Mouse (Mus musculus): ENCODE measurements around the gene Art4.

Gene Art4

GRCm38 (mm10) chr6:136813117-136813516 lies 44.4 kb downstream of the Art4 start:
- peaks cover 84% of the 10 kb centered on the region for H3K36me3 ChIP-seq (ENCODE audit: insufficient read depth, low read length)
- no peaks in the 10 kb centered on the region for H3K27me3 ChIP-seq (ENCODE audit: insufficient read depth, low read length)
- H3K4me3 ChIP-seq (replicated peaks; ENCODE audit: low read length): no peak overlapping the region
- no peaks in the 10 kb centered on the region for H3K9me3 ChIP-seq (ENCODE audit: low read length)
- no peak for TF ChIP-seq NANOG (IDR thresholded peaks at IDR 0.05; ENCODE audit: borderline replicate concordance, low read length)
- TF ChIP-seq POU5F1 (IDR thresholded peaks at IDR 0.05; ENCODE audit: borderline replicate concordance, low read length): no peak
- TF ChIP-seq CTCF (conservative IDR thresholded peaks at IDR 0.05; ENCODE audit: low read length): no peak
- peaks cover 78% of the 10 kb centered on the region for H3K4me1 ChIP-seq (replicated peaks; ENCODE audit: low read depth, low read length)

DNA sequence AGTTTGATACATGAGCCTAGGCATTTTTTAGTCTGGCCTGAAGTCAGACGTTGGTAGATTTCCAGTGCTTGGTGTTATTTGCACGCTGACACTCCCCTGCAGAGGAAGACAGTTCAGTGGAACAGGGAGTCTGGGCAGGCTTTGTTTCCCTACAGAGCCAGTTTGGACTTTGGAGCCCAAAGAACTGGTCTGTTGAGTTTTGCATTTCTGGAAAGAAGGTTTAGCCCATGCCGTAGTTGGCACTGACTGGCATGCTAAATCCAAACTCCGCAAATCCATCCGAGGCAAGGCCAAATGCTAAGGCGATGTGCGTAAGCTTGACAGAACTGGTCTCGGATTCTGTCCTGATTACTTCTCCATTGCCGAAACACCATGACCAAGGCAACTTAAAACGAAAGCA lies 46.3 kb downstream of the Art4 start:
- Histone ChIP-seq H3K4me1 (replicated peaks; ENCODE audit: low read depth, low read length) (peaks cover 75% of the 10 kb centered on the region), H3K4me3 (replicated peaks; ENCODE audit: low read length) (no peak overlapping the region), H3K9me3 (ENCODE audit: low read length) (no peaks in the 10 kb centered on the region), H3K36me3 (ENCODE audit: insufficient read depth, low read length) (peaks cover 65% of the 10 kb centered on the region), H3K27me3 (ENCODE audit: insufficient read depth, low read length) (no peaks in the 10 kb centered on the region)
- TF ChIP-seq CTCF (conservative IDR thresholded peaks at IDR 0.05; ENCODE audit: low read length) (no peak), POU5F1 (IDR thresholded peaks at IDR 0.05; ENCODE audit: borderline replicate concordance, low read length) (no peak), NANOG (IDR thresholded peaks at IDR 0.05; ENCODE audit: borderline replicate concordance, low read length) (no peak)

DNA sequence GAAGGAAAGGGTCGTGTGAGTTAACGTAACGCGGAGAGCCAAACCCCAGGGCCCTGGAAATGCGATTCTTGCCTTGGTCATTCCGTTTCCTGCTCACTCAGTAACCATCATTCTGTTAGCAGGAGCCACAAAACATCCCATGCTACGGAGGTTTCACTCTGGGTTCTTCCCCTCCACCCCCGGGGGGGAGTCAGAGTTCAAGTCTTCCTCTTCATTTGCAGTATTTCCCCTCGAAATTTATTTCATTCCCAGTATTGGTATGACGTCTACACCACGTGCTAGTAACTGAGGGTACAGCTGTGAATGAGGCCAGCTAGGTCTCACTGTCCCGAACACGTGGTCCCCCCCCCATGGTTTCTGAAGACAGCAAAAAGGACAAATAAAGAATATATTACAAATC lies 47.9 kb downstream of the Art4 start:
- Histone ChIP-seq H3K27me3 (ENCODE audit: insufficient read depth, low read length) (no peaks in the 10 kb centered on the region), H3K36me3 (ENCODE audit: insufficient read depth, low read length) (peaks cover 52% of the 10 kb centered on the region), H3K4me1 (replicated peaks; ENCODE audit: low read depth, low read length) (peaks cover 70% of the 10 kb centered on the region), H3K9me3 (ENCODE audit: low read length) (no peaks in the 10 kb centered on the region), H3K4me3 (replicated peaks; ENCODE audit: low read length) (peak overlapping the region; percentile 88)
- no peak for TF ChIP-seq POU5F1 (IDR thresholded peaks at IDR 0.05; ENCODE audit: borderline replicate concordance, low read length)
- no peak for TF ChIP-seq NANOG (IDR thresholded peaks at IDR 0.05; ENCODE audit: borderline replicate concordance, low read length)
- TF ChIP-seq CTCF (conservative IDR thresholded peaks at IDR 0.05; ENCODE audit: low read length): no peak

GRCm38 (mm10) chr6:136809077-136809476 lies 48.5 kb downstream of the Art4 start:
- TF ChIP-seq CTCF (conservative IDR thresholded peaks at IDR 0.05; ENCODE audit: low read length) (no peak), NANOG (IDR thresholded peaks at IDR 0.05; ENCODE audit: borderline replicate concordance, low read length) (no peak)
- Histone ChIP-seq H3K27me3 (ENCODE audit: insufficient read depth, low read length) (no peaks in the 10 kb centered on the region), H3K9me3 (ENCODE audit: low read length) (no peaks in the 10 kb centered on the region), H3K4me3 (replicated peaks; ENCODE audit: low read length) (peak overlapping the region; percentile 88), H3K4me1 (replicated peaks; ENCODE audit: low read depth, low read length) (peaks cover 67% of the 10 kb centered on the region), H3K36me3 (ENCODE audit: insufficient read depth, low read length) (peaks cover 46% of the 10 kb centered on the region)

DNA sequence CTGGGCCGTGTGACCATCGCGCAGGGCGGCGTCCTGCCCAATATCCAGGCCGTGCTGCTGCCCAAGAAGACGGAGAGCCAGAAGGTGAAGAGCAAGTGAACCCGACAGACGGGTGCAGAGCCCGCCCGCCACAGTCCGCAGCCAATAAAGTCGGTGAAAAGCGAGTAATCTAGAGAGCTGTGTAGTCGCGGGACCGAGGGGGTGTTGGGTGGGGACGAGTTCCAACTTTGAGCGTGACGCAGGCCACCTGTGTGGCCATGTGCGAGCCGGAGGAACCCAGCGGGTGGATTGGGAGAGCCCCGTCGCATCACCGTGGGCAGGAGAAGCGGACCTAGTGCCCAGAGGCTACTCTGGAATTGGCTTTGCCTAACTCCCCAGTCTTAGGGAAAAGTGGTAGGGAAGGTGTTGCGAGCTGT lies 48.9 kb downstream of the Art4 start:
- no peak for TF ChIP-seq POU5F1 (IDR thresholded peaks at IDR 0.05; ENCODE audit: borderline replicate concordance, low read length)
- TF ChIP-seq CTCF (conservative IDR thresholded peaks at IDR 0.05; ENCODE audit: low read length): no peak
- no peak for TF ChIP-seq NANOG (IDR thresholded peaks at IDR 0.05; ENCODE audit: borderline replicate concordance, low read length)
- H3K4me3 ChIP-seq (replicated peaks; ENCODE audit: low read length): peak overlapping the region; percentile 88
- H3K9me3 ChIP-seq (ENCODE audit: low read length): no peaks in the 10 kb centered on the region
- no peaks in the 10 kb centered on the region for H3K27me3 ChIP-seq (ENCODE audit: insufficient read depth, low read length)
- peaks cover 41% of the 10 kb centered on the region for H3K36me3 ChIP-seq (ENCODE audit: insufficient read depth, low read length)
- H3K4me1 ChIP-seq (replicated peaks; ENCODE audit: low read depth, low read length): peaks cover 62% of the 10 kb centered on the region

GRCm38 (mm10) chr6:136808014-136808417 lies 49.5 kb downstream of the Art4 start, which contains the start of gene H2afj:
Gene H2afj, plus strand, starts transcription at chr6:136808244.
- TF ChIP-seq NANOG (IDR thresholded peaks at IDR 0.05; ENCODE audit: borderline replicate concordance, low read length): no peak
- H3K4me3 ChIP-seq (replicated peaks; ENCODE audit: low read length): peak within 1 kb of the TSS; percentile 88
- H3K9me3 ChIP-seq (ENCODE audit: low read length): no peaks in the 10 kb centered on the region
- H3K36me3 ChIP-seq (ENCODE audit: insufficient read depth, low read length): peaks cover 35% of the 10 kb centered on the region
- peaks cover 63% of the 10 kb centered on the region for H3K4me1 ChIP-seq (replicated peaks; ENCODE audit: low read depth, low read length)
- H3K27me3 ChIP-seq (ENCODE audit: insufficient read depth, low read length): no peaks in the 10 kb centered on the region

DNA sequence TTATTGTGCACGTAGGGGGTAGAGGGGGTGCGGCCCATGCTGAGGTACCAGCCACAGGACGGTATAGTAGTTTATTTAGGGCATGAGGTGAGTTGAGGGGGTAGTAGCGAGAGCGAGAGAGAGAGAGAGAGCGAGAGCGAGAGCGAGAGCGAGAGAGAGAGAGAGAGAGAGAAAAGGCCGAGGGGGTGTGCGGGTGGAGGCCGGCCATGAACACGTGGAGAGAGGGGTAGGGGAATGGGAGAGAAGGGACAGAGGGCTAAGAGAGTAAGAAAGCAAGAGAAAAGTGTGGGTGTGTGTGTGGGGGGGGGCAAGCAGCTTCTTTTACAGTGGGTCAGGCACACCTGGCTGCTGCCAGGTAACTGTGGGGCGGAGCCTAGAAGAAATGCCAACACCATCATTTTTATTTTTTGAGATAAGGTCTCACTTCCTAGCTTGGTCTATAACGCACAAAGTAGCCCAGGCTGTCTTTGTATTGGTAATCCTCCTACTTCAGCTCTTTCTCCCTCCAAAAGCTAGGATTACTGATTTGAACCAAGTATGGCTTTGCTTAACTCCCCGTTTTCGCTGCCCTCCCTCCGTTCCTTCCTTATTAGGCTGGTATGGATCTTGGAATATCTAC lies 50.0 kb downstream of the Art4 start:
- Histone ChIP-seq H3K4me3 (replicated peaks; ENCODE audit: low read length) (peak overlapping the region; percentile 88), H3K4me1 (replicated peaks; ENCODE audit: low read depth, low read length) (peaks cover 60% of the 10 kb centered on the region), H3K36me3 (ENCODE audit: insufficient read depth, low read length) (peaks cover 30% of the 10 kb centered on the region), H3K27me3 (ENCODE audit: insufficient read depth, low read length) (no peaks in the 10 kb centered on the region), H3K9me3 (ENCODE audit: low read length) (no peaks in the 10 kb centered on the region)
- TF ChIP-seq NANOG (IDR thresholded peaks at IDR 0.05; ENCODE audit: borderline replicate concordance, low read length) (no peak), CTCF (conservative IDR thresholded peaks at IDR 0.05; ENCODE audit: low read length) (no peak), POU5F1 (IDR thresholded peaks at IDR 0.05; ENCODE audit: borderline replicate concordance, low read length) (no peak)

GRCm38 (mm10) chr6:136806819-136807218 lies 50.7 kb downstream of the Art4 start:
- Histone ChIP-seq H3K4me3 (replicated peaks; ENCODE audit: low read length) (peak overlapping the region; percentile 88), H3K27me3 (ENCODE audit: insufficient read depth, low read length) (no peaks in the 10 kb centered on the region), H3K36me3 (ENCODE audit: insufficient read depth, low read length) (peaks cover 23% of the 10 kb centered on the region), H3K9me3 (ENCODE audit: low read length) (no peaks in the 10 kb centered on the region), H3K4me1 (replicated peaks; ENCODE audit: low read depth, low read length) (peaks cover 54% of the 10 kb centered on the region)
- TF ChIP-seq POU5F1 (IDR thresholded peaks at IDR 0.05; ENCODE audit: borderline replicate concordance, low read length) (no peak), CTCF (conservative IDR thresholded peaks at IDR 0.05; ENCODE audit: low read length) (no peak), NANOG (IDR thresholded peaks at IDR 0.05; ENCODE audit: borderline replicate concordance, low read length) (no peak)

DNA sequence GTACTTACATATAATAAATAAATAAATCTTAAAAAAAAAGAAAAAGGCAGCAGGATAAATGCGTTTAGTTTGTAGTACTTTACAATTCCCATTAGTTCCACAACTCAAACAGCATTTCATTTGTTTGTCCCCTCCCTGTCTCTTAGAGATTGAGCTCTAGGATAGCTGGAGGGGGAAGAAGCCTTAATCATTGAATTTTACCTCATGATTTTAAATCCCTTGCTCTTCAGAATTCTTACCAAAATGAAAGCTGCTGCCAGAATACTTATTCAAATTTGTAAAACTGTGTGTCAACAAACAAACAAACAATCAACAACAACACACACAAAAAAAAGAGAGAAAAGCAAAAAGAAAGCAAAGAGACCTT lies 52.1 kb downstream of the Art4 start:
- H3K36me3 ChIP-seq (ENCODE audit: insufficient read depth, low read length): peaks cover 10% of the 10 kb centered on the region
- H3K4me3 ChIP-seq (replicated peaks; ENCODE audit: low read length): no peak overlapping the region
- no peaks in the 10 kb centered on the region for H3K27me3 ChIP-seq (ENCODE audit: insufficient read depth, low read length)
- TF ChIP-seq CTCF (conservative IDR thresholded peaks at IDR 0.05; ENCODE audit: low read length) (no peak), POU5F1 (IDR thresholded peaks at IDR 0.05; ENCODE audit: borderline replicate concordance, low read length) (no peak), NANOG (IDR thresholded peaks at IDR 0.05; ENCODE audit: borderline replicate concordance, low read length) (no peak)
- H3K4me1 ChIP-seq (replicated peaks; ENCODE audit: low read depth, low read length): peaks cover 39% of the 10 kb centered on the region
- no peaks in the 10 kb centered on the region for H3K9me3 ChIP-seq (ENCODE audit: low read length)

Measured in E14TG2a.4 (cell line).